Mouse (Mus musculus) hindbrain, embryonic 10.5 days (tissue): ENCODE results near the gene Nfat5. TPM values are rescaled to one million over a fixed set of nuclear protein-coding genes. Genes with fewer than 3 reads are reported as not detected.

Experiments used
- DNase-seq: peaks from one replicate; pipeline ENCODE4 v3.0.0-alpha.2; 2017; ENCODE audit warnings: low spot score
- H3K27ac ChIP-seq: fragments of 300-500 bp; sonication (generic); 2 replicates; pipeline ENCODE4 v1.5.1; 2016; ENCODE audit warnings: mild to moderate bottlenecking, moderate library complexity
- H3K27me3 ChIP-seq: fragments of 300-500 bp; sonication (generic); 2 replicates; pipeline ENCODE4 v1.6.1; 2016; ENCODE audit warnings: mild to moderate bottlenecking; ENCODE audit not compliant: poor library complexity, insufficient read depth, severe bottlenecking
- H3K36me3 ChIP-seq: fragments of 300-500 bp; sonication (generic); 2 replicates; pipeline ENCODE4 v1.6.1; 2016; ENCODE audit warnings: mild to moderate bottlenecking, moderate library complexity
- H3K4me1 ChIP-seq: fragments of 300-500 bp; sonication (generic); replicated peaks from 2 replicates; pipeline ENCODE4 v1.6.1; 2016; ENCODE audit warnings: mild to moderate bottlenecking
- H3K4me3 ChIP-seq: fragments of 300-500 bp; sonication (generic); 2 replicates; pipeline ENCODE4 v1.5.1; 2016; ENCODE audit warnings: mild to moderate bottlenecking, moderate library complexity
- H3K9me3 ChIP-seq: fragments of 300-500 bp; sonication (generic); 2 replicates; pipeline ENCODE4 v1.6.1; 2016; ENCODE audit warnings: mild to moderate bottlenecking, moderate library complexity
- WGBS: fragments of 180-500 bp; shearing (Covaris S2); methylation state at CpG from one replicate; pipeline ENCODE4 v1.1.7; 2016; 5-methylcytosine and 5-hydroxymethylcytosine counted together
- polyA plus RNA-seq: library from polyadenylated mRNA; unstranded; fragments of >200 nt; fragmentation: Nextera tagmentation; extraction: Ambion mirVana; gene quantifications from 2 replicates; pipeline ENCODE4 v1.2.1, GENCODE M21; 2016

The Nfat5 gene
- polyA plus RNA-seq, 1 experiment from 2014 or later = 8.7 TPM

- no peaks in the 10 kb centered on the region for H3K4me1 ChIP-seq
- no peak overlapping the region for H3K27ac ChIP-seq
- DNase-seq = no peak
- no peaks in the 10 kb centered on the region for H3K27me3 ChIP-seq
- no peaks in the 10 kb centered on the region for H3K9me3 ChIP-seq
- no peaks in the 10 kb centered on the region for H3K36me3 ChIP-seq
- H3K4me3 ChIP-seq = no peak overlapping the region
These were observed 18.6 kb downstream of the Nfat5 start for GRCm38 (mm10) chr8:107311876-107312275.

GRCm38 (mm10) chr8:107324142-107324541, 30.9 kb downstream of the Nfat5 start:
- no peaks in the 10 kb centered on the region for H3K4me1 ChIP-seq
- 0% methylated on average over 1 of the region's 1 CpGs for WGBS
- H3K4me3 ChIP-seq = no peak overlapping the region
- H3K27ac ChIP-seq = no peak overlapping the region
- H3K27me3 ChIP-seq = no peaks in the 10 kb centered on the region
- no peaks in the 10 kb centered on the region for H3K36me3 ChIP-seq
- no peaks in the 10 kb centered on the region for H3K9me3 ChIP-seq
- peak; percentile 74 for DNase-seq

GRCm38 (mm10) chr8:107329595-107329994, 36.3 kb downstream of the Nfat5 start:
- Histone ChIP-seq H3K36me3 (no peaks in the 10 kb centered on the region), H3K4me3 (no peak overlapping the region), H3K27me3 (no peaks in the 10 kb centered on the region), H3K9me3 (no peaks in the 10 kb centered on the region), H3K27ac (no peak overlapping the region), H3K4me1 (no peaks in the 10 kb centered on the region)
- 77% methylated on average over 1 of the region's 1 CpGs for WGBS
- no peak for DNase-seq

- Histone ChIP-seq H3K27me3 (no peaks in the 10 kb centered on the region), H3K27ac (no peak overlapping the region), H3K4me3 (no peak overlapping the region), H3K4me1 (no peaks in the 10 kb centered on the region), H3K9me3 (no peaks in the 10 kb centered on the region), H3K36me3 (peaks cover 15% of the 10 kb centered on the region)
- 88% methylated on average over 1 of the region's 1 CpGs for WGBS
- no peak for DNase-seq
These were observed 43.2 kb downstream of the Nfat5 start for GRCm38 (mm10) chr8:107336480-107336879.

- Histone ChIP-seq H3K9me3 (no peaks in the 10 kb centered on the region), H3K27ac (no peak overlapping the region), H3K36me3 (peaks cover 73% of the 10 kb centered on the region), H3K4me3 (no peak overlapping the region), H3K27me3 (no peaks in the 10 kb centered on the region), H3K4me1 (no peaks in the 10 kb centered on the region)
- no peak for DNase-seq
- WGBS = 92% methylated on average over 4 of the region's 4 CpGs
These were observed 77.0 kb downstream of the Nfat5 start for GRCm38 (mm10) chr8:107370311-107370710.

- no peak overlapping the region for H3K27ac ChIP-seq
- no peaks in the 10 kb centered on the region for H3K27me3 ChIP-seq
- no peaks in the 10 kb centered on the region for H3K9me3 ChIP-seq
- no peak overlapping the region for H3K4me3 ChIP-seq
- WGBS = 96% methylated on average over 3 of the region's 3 CpGs
- peaks cover 32% of the 10 kb centered on the region for H3K36me3 ChIP-seq
- no peak for DNase-seq
- H3K4me1 ChIP-seq = no peaks in the 10 kb centered on the region
These were observed 84.1 kb downstream of the Nfat5 start for GRCm38 (mm10) chr8:107377346-107377745.

- WGBS = 95% methylated on average over 8 of the region's 8 CpGs
- Histone ChIP-seq H3K4me1 (no peaks in the 10 kb centered on the region), H3K27ac (no peak overlapping the region), H3K9me3 (no peaks in the 10 kb centered on the region), H3K36me3 (peaks cover 28% of the 10 kb centered on the region), H3K4me3 (no peak overlapping the region), H3K27me3 (no peaks in the 10 kb centered on the region)
- DNase-seq = no peak
These were observed 87.5 kb downstream of the Nfat5 start for GRCm38 (mm10) chr8:107380734-107381133.

GRCm38 (mm10) chr8:107381666-107382065, 88.4 kb downstream of the Nfat5 start:
- Histone ChIP-seq H3K9me3 (no peaks in the 10 kb centered on the region), H3K4me3 (no peak overlapping the region), H3K27me3 (no peaks in the 10 kb centered on the region), H3K36me3 (peaks cover 28% of the 10 kb centered on the region), H3K4me1 (no peaks in the 10 kb centered on the region), H3K27ac (no peak overlapping the region)
- WGBS = 94% methylated on average over 4 of the region's 4 CpGs
- DNase-seq = no peak

GRCm38 (mm10) chr8:107382898-107383297, 89.6 kb downstream of the Nfat5 start:
- 75% methylated on average over 4 of the region's 4 CpGs for WGBS
- no peak overlapping the region for H3K27ac ChIP-seq
- DNase-seq = no peak
- H3K4me3 ChIP-seq = no peak overlapping the region
- no peaks in the 10 kb centered on the region for H3K27me3 ChIP-seq
- H3K4me1 ChIP-seq = no peaks in the 10 kb centered on the region
- H3K9me3 ChIP-seq = no peaks in the 10 kb centered on the region
- peaks cover 25% of the 10 kb centered on the region for H3K36me3 ChIP-seq

- DNase-seq = no peak
- Histone ChIP-seq H3K4me1 (no peaks in the 10 kb centered on the region), H3K9me3 (no peaks in the 10 kb centered on the region), H3K27ac (no peak overlapping the region), H3K36me3 (peaks cover 11% of the 10 kb centered on the region), H3K27me3 (no peaks in the 10 kb centered on the region), H3K4me3 (no peak overlapping the region)
- 66% methylated on average over 5 of the region's 5 CpGs for WGBS
These were observed 91.4 kb downstream of the Nfat5 start for GRCm38 (mm10) chr8:107384651-107385050.

- no peak for DNase-seq
- no peak overlapping the region for H3K27ac ChIP-seq
- no peaks in the 10 kb centered on the region for H3K4me1 ChIP-seq
- peaks cover 9% of the 10 kb centered on the region for H3K36me3 ChIP-seq
- H3K27me3 ChIP-seq = no peaks in the 10 kb centered on the region
- no peak overlapping the region for H3K4me3 ChIP-seq
- 85% methylated on average over 2 of the region's 2 CpGs for WGBS
- H3K9me3 ChIP-seq = no peaks in the 10 kb centered on the region
These were observed 91.8 kb downstream of the Nfat5 start for GRCm38 (mm10) chr8:107385063-107385462.

- H3K27me3 ChIP-seq = no peaks in the 10 kb centered on the region
- H3K9me3 ChIP-seq = no peaks in the 10 kb centered on the region
- H3K36me3 ChIP-seq = no peaks in the 10 kb centered on the region
- no peaks in the 10 kb centered on the region for H3K4me1 ChIP-seq
- DNase-seq = no peak
- H3K27ac ChIP-seq = no peak overlapping the region
- 69% methylated on average over 5 of the region's 5 CpGs for WGBS
- H3K4me3 ChIP-seq = no peak overlapping the region
These were observed 92.9 kb downstream of the Nfat5 start for GRCm38 (mm10) chr8:107386171-107386570.

GRCm38 (mm10) chr8:107386642-107387041, 93.4 kb downstream of the Nfat5 start:
- H3K27ac ChIP-seq = no peak overlapping the region
- 46% methylated on average over 3 of the region's 3 CpGs for WGBS
- DNase-seq = peak; percentile 17

GRCm38 (mm10) chr8:107387861-107388260, 94.6 kb downstream of the Nfat5 start:
- H3K4me3 ChIP-seq = no peak overlapping the region
- WGBS = 69% methylated on average over 5 of the region's 5 CpGs
- no peaks in the 10 kb centered on the region for H3K27me3 ChIP-seq
- no peaks in the 10 kb centered on the region for H3K9me3 ChIP-seq
- DNase-seq = peak; percentile 37
- H3K27ac ChIP-seq = no peak overlapping the region
- no peaks in the 10 kb centered on the region for H3K36me3 ChIP-seq
- no peaks in the 10 kb centered on the region for H3K4me1 ChIP-seq

More at GRCm38 (mm10) chr8:107386642-107387041, 93.4 kb downstream of the Nfat5 start:
- H3K36me3 ChIP-seq = no peaks in the 10 kb centered on the region
- H3K4me1 ChIP-seq = no peaks in the 10 kb centered on the region
- no peaks in the 10 kb centered on the region for H3K27me3 ChIP-seq
- no peaks in the 10 kb centered on the region for H3K9me3 ChIP-seq
- no peak overlapping the region for H3K4me3 ChIP-seq
